Mouse (Mus musculus) cerebellum, adult 9-11 months (tissue): ENCODE data around the gene Usp32.
"Not testable (repeated sequence)": the region's sequence is repeated elsewhere in the genome, so short reads cannot be mapped to it uniquely, and the experiment has no call there.

Experiments used
- DNase-seq: peaks from one replicate; pipeline ENCODE4 v3.0.0; 2022

Gene Usp32

DNA sequence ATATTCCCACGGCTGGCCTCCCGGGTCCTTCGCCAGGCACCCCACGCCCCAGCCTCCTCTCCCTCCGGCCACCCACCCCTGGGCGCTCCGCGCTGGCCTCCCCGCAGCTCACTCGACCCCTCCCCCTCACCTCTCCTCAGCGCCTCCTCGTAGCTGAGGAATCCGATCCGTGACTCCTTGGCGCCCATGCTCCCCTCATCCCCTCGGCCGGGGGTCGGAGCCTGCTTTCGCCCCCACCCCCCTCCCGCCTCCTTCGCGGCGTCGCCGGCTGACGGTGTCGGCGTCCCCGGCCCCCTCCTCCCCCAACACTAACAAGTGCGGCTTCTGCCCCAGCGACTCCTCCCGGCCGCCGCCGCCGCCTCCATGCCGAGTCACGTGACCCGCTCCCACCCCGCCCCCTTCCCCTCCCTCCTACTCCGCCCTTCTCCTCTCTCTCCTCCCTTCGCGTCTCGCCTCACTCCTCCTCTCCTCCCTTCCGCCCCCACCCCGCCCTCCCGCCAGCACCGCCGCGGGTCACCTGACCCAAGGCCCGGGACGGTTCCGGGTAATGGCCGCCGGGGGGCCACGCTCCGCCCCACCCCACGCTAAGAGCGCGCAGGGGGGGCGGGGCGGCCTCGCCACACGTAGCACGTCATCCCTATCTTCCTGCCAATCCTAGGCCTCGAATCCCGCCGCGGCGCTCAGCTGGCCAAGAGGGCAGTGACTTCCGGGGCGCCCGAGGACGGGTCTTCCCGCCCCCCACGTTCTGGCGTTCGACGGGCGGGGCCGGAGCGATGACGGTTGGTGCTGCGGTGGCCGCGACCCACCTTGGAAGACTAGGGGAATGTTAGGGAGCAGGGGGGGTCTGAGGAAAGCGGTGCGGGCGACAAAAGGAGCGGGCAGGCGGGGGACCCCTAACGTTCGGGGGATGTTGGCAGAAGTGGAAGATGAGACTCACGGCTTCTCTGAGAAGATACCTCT lies at the start of gene Usp32:
Usp32 (minus strand) TSS at position 581 of the 960 bp plus-strand sequence.
- DNase-seq: peak; percentile 98

DNA sequence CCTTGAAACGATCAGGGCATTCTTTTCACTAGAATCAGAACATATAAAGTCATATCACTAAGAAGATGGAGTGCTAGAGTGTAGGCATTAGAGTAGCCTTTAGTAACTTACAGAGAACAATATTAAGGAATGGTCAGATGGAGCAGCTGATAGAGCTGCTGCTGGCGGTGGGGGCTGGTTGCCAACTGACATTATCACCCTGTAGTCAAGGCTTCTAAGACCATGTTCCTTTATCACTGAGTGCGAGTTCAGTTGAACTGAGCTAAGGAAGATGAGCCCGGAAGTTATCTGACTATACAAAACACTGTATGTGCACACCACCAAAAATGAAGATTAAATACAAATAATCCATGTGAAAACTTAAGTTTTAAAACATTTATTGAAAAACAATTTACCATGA lies 49.1 kb upstream of the Usp32 start:
- no peak for DNase-seq

DNA sequence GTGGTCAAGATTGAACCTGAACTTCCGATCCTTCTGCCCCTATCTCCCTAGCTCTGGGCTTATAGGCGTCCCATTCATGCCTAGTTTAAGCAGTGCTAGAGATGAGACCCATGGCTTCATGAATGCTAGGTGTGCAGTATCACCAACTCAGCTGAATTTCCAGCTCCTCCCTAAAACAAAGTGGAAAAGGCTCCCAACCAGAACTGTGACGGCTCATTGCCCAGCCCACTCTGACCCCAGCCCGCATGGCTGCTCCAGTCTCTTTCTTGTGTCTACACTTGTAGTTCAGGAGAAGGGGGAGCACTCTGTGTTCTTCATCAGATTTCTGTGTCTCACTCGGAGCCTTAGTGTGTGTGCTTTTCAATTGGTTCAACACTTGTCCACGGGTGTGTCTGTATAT lies 44.9 kb upstream of the Usp32 start:
- DNase-seq: no peak

DNA sequence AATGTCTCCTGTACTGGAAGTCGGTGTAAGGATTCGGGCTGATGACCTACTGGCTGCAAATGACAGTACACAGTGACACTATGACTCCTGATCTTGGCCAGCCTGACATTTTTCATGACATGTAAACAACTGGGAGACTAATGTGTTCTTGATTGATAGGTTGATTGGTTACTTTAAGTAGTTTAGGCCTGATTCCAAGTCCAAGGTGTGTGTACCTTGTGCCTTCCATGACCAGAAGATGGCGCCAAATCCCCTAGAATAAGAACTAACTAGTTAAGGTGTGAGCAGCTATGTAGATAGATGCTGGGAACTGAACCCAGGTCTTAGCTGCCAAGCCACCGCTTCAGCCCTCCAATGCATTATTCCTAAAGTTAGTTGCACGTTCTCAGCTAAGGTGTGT lies 44.1 kb upstream of the Usp32 start:
- DNase-seq: peak; percentile 43

DNA sequence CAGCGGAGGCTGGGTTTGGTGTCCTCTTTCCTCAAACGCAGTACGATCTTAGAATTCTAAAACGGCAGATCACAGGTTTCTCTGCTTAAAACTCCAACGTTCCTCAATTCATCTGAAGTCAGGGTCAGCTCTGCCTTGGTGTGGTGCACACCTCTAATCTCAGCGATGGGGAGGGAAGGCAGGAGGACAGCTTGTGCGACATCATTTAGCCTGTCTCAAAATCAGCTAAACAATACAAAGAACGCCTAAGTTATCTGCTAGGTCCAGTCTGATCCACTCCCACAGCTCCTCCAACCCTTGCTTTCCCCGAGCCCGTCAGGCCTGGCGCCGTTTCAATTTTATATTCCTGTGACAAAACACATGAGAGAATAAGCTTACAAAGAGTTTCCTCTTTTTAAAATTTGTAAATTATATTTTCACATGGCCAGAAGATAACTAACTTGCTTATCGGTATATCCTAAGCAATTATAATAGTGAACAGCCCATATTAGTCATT lies 43.4 kb upstream of the Usp32 start:
- DNase-seq: no peak

DNA sequence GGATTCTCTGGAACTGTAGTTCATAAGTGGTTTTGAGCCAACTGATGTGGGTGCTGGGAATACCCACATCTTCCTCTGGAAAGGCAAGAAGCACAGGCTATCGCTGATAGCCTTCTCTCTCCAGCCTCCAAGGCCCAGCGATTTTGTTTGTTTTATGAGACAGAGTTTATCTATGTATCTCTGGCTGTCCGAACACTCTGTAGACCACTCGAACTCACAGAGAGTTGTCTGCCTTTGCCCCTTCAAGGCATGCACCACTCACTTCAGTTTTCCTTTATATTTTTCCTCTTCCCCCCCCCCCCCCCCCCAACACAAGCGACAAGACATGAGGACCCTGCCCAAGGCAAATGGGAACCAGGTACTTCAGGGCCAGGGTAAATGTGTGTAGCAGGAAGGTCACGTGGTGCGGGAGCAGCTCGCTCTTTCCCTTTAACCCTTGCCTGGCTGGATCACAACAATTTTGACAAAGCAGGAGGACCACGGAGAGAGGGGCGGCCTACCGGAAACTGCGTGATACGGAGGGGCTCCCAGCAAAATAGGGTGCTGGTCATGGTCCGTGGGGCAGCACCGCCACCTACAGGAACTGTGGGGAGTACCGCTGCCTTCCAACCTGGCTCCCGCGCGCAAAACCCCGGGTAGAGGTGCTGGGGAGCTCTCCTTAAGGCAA lies 42.8 kb upstream of the Usp32 start:
- peak; percentile 72 for DNase-seq

DNA sequence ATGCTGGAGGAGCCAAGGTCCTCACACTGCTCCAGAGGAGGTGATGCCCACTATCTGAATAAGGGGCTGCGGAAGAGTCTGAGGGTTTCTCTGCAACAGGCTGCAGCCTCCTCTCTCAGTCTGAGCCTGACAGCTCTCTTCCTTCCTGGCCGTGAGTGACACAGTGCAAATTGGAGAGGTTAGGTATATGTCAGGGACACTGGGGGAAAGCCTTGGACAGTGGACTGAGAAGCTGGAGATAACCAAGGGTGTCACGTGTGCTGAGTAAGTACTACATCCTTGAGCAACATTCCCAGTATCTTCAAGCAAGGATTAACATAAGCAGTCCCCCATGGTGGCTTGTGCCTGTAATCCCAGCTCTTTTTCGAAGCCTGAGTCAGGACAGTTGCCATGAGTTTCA lies 38.5 kb upstream of the Usp32 start:
- no peak for DNase-seq

DNA sequence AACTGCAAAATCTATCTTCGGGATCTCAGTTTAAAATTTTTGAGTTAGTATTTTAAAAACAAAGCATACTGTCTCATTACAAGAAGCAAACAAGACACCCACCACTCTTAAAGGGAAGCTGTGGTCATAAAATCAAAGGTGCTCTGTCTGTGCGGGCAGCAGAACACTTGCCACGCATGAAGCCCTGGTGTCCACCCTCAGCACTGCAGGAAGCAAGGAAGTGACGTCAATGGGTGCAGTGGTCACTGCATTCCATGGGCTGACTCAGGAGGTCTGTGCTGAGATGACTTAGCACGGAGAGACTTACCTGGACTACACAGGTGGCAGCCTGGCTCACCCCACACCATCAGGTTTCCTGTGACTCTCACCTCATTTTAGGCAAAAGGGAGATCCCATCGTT lies 37.8 kb upstream of the Usp32 start:
- DNase-seq: no peak

DNA sequence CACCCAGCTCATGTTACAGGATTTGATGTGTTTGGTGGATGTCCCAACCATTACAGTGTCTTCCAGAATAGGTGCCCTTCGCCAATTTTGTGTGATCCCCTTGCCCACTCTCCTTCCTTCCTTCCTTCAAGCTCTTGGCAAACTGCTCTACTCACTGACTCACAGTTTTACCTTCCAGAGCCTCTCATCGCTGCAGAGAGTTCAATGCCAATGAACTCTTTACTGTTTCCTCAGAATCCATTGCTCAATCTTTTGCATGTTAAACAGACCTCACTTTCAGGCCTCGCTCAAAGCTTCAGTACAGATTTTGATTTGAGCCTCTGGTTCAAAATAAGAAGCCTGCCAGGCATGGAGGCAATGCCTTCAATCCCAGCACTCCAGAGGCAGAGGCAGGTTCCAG lies 36.0 kb upstream of the Usp32 start:
- DNase-seq: no peak

DNA sequence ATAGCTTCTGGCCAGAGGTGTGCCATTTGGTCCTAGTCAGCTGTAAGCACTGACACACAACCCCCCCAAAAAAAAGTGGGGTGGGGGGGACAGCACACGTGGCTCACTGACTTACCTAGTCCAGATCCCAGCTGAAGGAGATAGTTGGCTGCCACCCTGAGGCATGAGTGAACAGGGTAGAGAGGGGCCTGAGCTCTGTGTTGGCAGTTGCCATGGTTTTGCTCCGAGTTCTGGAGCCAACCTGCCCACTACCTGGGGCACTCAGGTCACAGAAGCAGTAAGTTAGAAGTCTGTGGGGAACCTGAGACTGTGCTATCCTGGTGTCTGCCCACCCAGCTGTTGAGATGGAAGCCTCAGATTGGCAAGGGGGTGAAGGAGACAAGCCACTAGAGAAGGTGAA lies 30.9 kb upstream of the Usp32 start:
- no peak for DNase-seq

DNA sequence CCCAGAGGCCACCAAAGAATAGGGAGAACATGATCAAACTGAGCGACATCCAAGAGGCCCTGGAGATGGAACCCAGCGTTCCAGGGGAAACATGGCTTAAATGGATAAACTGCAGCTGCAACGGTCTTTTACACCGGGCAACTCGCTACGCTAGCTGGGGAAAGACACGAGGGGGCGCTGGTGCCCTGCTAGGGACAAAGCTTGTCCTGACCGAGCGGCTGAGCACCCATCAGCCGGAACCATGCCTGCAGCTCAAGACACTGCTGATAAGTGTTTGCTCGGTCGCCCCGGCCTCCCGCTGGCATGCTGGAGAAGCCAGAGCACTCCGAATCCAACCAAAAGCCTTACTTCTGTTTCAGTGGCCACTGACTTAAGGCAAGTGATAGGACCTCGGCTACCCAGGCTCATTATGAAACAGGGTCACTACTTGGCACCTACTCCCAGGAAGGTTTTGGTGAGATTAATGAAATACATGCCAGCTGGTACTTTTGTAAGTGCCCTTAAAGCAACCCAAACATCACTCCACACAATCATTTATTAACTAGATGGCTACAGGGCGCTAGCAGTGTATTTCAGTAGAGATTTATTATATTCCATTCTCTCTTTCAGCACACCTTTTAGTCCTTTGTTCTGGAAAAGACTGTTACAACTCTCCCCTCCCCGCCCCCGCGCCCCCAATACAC lies 30.2 kb upstream of the Usp32 start, which contains the start of gene 1700125H20Rik:
1700125H20Rik (plus strand) TSS at position 347 of the 683 bp plus-strand sequence.
- DNase-seq: peak; percentile 86

DNA sequence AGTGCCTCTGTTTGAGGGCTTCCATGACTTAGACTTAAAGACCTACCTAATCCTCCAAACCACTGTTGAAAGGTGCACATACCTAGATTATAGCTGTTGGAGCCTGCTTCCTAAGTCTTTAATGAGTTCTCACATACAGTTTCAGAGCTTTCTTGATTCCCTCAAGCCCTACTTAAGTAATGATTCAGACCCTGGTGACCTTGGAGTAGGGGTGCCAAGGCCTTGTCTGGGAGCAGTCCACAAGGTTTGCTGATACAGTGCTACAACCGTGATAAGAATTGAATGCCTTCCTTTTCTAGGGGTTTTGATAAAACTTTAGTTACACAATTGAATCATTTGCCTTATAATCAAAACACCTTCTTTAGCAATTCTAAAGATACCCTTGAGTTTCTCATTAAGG lies 27.5 kb upstream of the Usp32 start:
- no peak for DNase-seq

DNA sequence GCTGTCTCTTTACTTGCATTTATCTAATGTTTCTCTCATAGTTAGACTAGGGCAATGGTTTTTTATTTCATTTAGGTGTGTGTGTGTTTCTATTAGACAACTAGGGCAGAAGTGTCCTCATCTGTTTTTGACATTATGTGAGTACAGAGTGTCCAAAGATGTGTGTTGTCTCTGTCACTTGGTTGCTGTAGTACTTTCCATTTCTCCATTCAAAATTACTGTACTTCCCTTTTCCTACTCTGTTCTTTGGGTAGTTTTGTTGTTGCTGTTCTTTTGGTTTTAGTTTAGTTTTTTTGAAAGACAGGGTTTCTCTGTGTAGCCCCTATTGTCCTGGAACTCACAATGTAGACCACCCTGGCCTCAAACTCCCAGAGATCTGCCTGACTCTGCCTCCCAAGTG lies 24.4 kb upstream of the Usp32 start:
- no peak for DNase-seq

DNA sequence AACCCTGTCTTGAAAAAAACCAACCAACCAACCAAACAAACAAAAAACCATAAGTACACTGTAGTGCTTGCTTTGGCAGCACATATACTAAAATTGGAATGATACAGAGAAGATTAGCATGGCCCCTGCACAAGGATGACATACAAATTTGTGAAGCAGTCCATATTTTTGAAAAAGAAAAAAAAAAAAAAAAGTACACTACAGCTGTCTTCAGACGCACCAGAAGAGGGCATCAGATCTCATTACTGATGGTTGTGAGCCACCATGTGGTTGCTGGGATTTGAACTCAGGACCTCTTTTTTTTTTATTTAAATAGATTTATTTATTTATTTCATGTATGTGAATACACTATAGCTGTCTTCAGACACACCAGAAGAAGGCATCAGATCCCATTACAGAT lies 23.1 kb upstream of the Usp32 start:
- DNase-seq: not testable (repeated sequence)

DNA sequence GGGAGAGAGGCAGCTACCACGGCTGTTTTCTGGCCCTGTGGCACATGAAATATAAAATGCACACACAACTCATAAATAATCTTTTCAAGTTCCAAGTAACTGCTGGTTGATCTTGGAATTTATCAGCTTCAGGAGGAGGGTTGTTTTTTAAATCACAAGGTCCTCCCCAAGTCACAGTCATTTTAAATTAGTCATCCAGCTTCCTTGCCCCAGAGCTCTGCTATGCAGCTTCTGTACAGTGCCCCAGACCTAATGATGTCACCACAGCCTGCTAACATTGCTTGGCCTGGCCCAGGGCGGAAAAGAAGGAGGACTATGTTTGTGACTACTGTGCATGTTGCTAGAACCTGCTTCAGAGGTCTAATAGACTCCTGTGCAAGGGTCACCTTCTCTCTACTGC lies 17.3 kb upstream of the Usp32 start:
- DNase-seq: no peak

DNA sequence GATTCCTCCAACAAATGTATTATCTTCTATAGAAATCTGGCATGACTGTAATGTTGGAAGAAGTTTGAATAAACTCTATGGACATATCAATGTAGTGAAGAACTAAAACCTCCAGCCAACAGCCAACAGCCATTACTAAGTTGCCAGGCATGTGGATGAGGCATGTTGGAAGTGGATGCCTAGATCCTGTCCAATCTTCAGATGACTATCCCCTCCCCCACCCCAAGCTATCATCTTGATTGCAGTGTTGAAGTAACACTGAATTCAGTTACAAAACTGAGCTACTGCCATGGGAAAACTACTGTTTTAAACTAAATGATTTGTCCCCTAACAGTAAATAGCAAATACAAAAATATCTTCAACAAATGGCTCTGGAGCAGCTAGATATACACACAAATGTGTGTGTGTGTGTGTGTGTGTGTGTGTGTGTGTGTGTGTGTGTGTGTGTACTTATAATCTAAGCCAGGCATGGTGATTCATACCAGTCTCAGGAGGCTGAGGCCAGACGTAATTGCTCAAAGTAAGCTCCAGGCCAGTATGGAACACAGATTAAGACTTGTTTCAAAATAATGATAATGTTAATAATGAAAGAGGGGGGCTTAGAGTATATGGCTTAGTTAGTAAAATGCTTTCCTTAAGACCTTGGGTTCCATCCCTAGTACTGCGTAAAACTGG lies 12.4 kb upstream of the Usp32 start:
- no peak for DNase-seq

DNA sequence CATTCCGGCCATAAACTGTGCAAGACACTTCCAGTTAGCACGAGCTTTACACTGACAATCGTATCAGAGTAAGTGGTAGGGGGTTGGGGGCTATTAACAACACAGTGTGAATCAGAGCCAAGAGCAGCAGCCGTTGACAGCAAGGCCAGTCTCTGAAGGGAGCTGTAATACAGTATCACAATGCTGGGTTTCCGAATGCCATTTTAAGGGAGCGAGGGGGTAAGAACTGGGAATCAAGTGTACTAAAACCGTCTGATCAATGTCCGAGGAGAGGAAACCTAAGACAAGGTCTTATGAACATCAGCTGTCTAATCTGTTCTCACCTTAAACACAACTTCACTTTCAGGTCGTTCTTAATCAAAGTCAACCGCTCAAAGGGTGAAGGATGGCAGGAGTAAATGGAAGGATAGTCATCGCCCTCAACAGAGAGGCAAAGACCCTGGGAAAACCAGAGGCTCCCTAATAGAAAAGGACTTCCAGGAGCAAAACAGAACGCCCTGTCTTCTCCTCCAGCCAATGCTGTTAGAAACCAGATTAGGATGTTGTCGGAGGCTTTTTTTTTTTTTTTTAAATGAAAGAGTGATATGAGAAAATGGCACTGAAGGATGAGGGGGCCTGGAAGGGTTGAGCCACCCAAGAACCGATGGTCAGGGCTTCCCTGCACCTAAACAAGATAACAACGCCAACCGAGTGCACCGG lies 1.0 kb downstream of the Usp32 start:
- peak; percentile 57 for DNase-seq

DNA sequence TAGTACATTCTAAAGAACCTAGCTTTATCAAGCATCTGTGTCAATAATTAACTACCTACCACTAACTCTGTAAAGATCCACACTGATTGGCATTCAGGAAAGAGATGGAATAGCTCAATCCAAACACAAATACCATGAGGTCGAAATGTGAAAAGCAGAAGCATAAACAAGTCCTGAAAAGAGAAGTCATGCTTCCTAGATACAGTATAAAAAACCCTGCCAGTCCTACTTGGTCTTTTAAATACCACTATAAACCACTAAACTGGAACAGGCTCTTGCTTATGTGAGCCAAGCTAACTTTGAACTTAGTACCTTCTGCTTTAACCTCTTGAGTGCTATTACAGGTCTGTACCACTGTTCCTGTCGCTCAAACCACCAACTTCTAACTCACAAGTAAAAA lies 8.4 kb downstream of the Usp32 start:
- no peak for DNase-seq

DNA sequence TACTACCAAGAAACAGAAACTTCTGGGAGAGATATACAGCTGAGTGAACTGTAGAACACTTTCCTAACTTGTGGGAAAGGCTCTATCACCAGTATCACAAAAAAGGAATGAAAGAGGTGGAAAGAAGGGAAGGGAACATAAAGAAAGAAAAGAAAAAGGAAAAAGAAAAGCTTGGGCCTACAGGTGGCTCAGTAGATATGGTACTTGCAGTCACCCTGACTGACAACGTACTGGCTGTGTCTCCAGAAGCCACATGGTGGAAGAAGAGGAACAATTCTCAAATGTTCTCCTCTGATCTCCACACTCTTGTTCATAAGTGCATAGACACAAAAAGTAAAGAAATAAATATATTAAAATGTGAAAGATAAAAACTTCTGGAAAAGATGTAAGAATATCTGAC lies 11.1 kb downstream of the Usp32 start:
- no peak for DNase-seq

DNA sequence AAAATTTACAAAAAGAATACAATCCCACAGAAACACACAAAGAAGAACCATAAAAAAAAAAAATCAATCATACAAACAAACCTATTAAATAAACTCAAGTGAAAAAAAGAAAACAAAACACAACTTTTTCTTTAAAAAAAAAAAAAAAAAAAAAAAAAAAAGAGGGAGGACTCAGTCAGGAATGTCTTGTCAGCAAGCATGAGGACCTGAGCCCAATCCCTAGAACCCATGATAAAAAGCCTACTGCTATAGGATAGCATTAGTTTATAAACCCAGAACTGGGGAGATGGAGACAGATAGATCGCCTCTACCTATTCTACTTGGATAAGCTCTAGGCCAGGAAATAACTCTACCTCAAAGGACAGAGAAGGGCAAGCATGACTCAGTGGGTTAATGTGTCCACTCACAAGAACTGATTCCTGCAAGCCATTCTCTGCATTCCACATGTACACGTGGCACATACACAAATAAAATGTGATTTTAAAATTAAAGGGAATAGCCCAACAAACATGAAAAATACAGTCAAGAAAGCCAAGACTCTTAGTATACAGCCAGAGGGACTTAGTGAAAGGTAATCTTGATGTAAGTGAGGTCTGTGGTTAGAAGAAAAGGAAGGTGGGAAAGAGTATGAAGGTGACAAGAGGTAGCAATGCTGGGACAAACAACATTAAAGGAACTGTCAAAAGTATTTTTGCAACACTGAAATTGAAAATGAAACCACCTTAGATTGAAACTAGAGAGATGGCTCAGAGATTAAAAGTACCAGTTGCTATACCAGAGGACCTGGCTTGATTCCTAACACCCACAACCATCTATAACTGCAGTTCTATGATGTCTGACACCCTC lies 13.5 kb downstream of the Usp32 start:
- DNase-seq: no peak
